Mouse (Mus musculus): ENCODE measurements around the gene Sept7. TPM values are rescaled to one million over a fixed set of nuclear protein-coding genes. Genes with fewer than 3 reads are reported as not detected.
"Not testable (repeated sequence)": the region's sequence is repeated elsewhere in the genome, so short reads cannot be mapped to it uniquely, and the experiment has no call there.

Sept7 gene
- polyA plus RNA-seq, 1 experiment from 2014 or later, result 208 TPM

DNA sequence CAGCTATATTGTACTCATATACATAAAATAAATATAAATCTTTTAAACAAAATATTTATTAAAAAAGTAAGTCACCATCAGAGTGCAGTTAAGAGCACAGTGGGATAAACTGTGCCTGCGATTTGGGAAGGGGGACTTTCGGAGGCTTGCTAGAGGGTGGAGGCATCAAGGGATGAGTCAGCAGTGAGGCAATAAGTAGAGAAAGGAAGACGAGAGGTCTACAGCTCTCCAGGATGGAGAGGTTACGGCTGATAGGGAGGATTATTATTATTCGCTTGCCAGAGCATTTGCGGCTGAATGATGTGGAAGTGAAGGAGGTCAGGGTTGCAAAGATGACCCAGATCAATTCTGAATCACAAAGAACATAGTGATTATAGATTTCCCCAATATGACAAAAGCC is 22.5 kb upstream of the Sept7 start:
- H3K9ac ChIP-seq (ENCODE audit: low read depth, low read length), result no peak overlapping the region
- no peaks in the 10 kb centered on the region for H3K27me3 ChIP-seq (replicated peaks; ENCODE audit: control insufficient read depth, insufficient read depth, low read length)
- H3K27ac ChIP-seq (ENCODE audit: low read length), result no peak overlapping the region
- H3K9me3 ChIP-seq (ENCODE audit: control insufficient read depth, low read length), result no peaks in the 10 kb centered on the region
- H3K36me3 ChIP-seq (ENCODE audit: control insufficient read depth, insufficient read depth, low read length), result no peaks in the 10 kb centered on the region
- H3K4me2 ChIP-seq (ENCODE audit: low read depth, low read length), result no peak overlapping the region
- no peak for ATAC-seq
- 80% methylated on average over 6 of the region's 6 CpGs for WGBS
- H3K4me3 ChIP-seq (ENCODE audit: low read length), result no peak overlapping the region
- H3K4me1 ChIP-seq (ENCODE audit: control insufficient read depth, insufficient read depth, low read length), result no peaks in the 10 kb centered on the region

DNA sequence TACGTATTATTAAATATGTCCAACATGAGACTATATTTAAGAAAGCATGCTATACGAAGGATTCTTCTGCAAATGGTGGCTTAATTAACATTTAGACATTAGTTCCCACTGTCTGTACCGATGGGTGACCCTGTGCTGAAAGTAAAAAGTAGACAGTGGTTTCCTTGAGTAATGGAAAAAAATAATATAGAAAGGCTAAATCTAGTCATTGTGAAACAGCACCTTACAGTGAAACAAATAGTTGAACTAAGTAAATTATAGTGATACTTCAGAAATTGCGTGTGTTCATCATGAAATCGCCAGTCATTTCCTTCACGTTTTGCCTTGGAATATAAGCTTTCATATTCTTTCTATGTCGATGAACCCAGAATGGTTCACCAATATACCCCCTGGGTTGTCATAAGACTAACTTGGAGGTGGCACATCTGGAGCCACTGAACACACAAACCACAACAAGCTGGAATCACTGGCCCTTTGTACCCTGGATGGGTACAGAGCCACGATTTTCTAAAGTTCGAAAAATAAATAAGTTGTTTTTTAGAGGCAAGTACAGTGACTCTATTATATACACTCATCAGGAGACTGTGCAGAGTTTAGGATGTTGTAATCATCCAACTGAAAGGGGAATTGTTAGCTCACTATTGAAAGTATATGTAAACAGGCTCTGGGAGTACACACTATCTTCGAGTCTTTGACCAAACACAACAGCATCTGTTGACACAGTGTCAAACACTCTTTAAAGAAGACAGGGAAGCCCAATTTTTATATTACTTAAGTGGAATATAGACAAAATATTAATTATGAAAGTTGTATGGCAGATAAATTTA is 21.8 kb upstream of the Sept7 start:
- Histone ChIP-seq H3K9ac (ENCODE audit: low read depth, low read length) (no peak overlapping the region), H3K4me2 (ENCODE audit: low read depth, low read length) (no peak overlapping the region), H3K4me3 (ENCODE audit: low read length) (no peak overlapping the region), H3K27me3 (replicated peaks; ENCODE audit: control insufficient read depth, insufficient read depth, low read length) (no peaks in the 10 kb centered on the region), H3K36me3 (ENCODE audit: control insufficient read depth, insufficient read depth, low read length) (no peaks in the 10 kb centered on the region), H3K4me1 (ENCODE audit: control insufficient read depth, insufficient read depth, low read length) (no peaks in the 10 kb centered on the region), H3K9me3 (ENCODE audit: control insufficient read depth, low read length) (no peaks in the 10 kb centered on the region), H3K27ac (ENCODE audit: low read length) (no peak overlapping the region)
- ATAC-seq, result no peak
- 82% methylated on average over 10 of the region's 10 CpGs for WGBS

DNA sequence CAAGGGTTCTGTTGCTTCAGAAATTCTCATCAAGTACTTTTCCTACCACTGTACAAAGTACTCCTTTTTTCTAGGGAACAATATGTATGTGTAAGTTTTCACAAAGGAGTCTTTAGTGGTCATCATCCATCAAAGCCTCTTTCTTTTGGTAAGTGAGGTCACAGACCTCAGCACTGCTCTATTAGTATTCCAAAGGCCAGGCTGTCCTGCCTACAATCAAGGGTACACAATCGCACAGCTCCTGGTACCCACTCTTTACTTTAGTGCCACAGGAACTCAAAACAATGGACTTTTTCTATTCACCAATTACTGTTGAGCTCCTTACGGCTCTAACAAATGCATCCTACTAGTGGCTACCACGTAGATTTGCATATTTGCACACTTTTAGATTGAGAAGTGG is 11.2 kb upstream of the Sept7 start:
- no peaks in the 10 kb centered on the region for H3K27me3 ChIP-seq (replicated peaks; ENCODE audit: control insufficient read depth, insufficient read depth, low read length)
- H3K4me3 ChIP-seq (ENCODE audit: low read length), result no peak overlapping the region
- no peak for ATAC-seq
- H3K4me2 ChIP-seq (ENCODE audit: low read depth, low read length), result no peak overlapping the region
- WGBS, result 75% methylated on average over 3 of the region's 3 CpGs
- H3K9ac ChIP-seq (ENCODE audit: low read depth, low read length), result no peak overlapping the region
- no peak overlapping the region for H3K27ac ChIP-seq (ENCODE audit: low read length)
- no peaks in the 10 kb centered on the region for H3K9me3 ChIP-seq (ENCODE audit: control insufficient read depth, low read length)
- H3K4me1 ChIP-seq (ENCODE audit: control insufficient read depth, insufficient read depth, low read length), result no peaks in the 10 kb centered on the region
- no peaks in the 10 kb centered on the region for H3K36me3 ChIP-seq (ENCODE audit: control insufficient read depth, insufficient read depth, low read length)

DNA sequence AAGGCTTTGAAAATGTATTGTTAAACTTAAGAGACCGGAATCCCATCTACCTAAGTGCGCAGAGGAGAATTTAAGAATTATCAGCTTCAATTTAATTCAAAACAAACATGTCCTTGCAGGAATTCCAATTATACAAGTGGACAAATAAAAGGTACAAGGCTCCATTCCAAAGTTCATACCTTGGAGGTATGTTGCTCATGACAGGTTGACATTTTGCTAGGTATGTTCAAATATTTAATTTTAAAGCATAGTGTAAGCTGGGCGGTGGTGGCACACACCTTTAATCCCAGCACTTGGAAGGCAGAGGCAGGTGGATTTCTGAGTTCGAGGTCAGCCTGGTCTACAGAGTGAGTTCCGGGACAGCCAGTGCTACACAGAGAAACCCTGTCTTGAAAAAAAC is 10.5 kb upstream of the Sept7 start:
- H3K4me1 ChIP-seq (ENCODE audit: control insufficient read depth, insufficient read depth, low read length); H3K4me3 ChIP-seq (ENCODE audit: low read length); H3K36me3 ChIP-seq (ENCODE audit: control insufficient read depth, insufficient read depth, low read length); ATAC-seq; H3K4me2 ChIP-seq (ENCODE audit: low read depth, low read length); H3K27ac ChIP-seq (ENCODE audit: low read length); H3K9me3 ChIP-seq (ENCODE audit: control insufficient read depth, low read length); H3K27me3 ChIP-seq (replicated peaks; ENCODE audit: control insufficient read depth, insufficient read depth, low read length); H3K9ac ChIP-seq (ENCODE audit: low read depth, low read length): not testable (repeated sequence)
- WGBS, result 85% methylated on average over 5 of the region's 5 CpGs

DNA sequence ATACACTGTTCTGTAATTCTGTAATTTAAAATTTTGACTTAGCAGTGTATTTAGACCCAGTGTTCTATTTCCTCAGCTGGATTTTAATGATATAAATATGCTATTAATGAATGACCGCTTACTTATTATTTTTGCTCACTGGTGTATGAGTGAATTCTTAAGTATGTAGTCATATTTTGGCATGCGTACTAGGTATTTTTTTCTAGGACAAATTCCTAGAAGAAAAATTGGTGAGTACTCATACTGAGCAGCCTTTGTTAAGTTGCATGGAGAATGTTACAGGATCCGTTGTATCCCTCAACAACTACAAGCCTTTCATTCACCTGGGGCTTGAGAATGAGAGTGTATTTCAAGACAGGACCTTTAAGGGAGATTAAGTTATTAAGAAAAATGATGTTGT is 10.0 kb upstream of the Sept7 start:
- H3K36me3 ChIP-seq (ENCODE audit: control insufficient read depth, insufficient read depth, low read length), result no peaks in the 10 kb centered on the region
- no peak overlapping the region for H3K9ac ChIP-seq (ENCODE audit: low read depth, low read length)
- H3K4me2 ChIP-seq (ENCODE audit: low read depth, low read length), result no peak overlapping the region
- no peak overlapping the region for H3K27ac ChIP-seq (ENCODE audit: low read length)
- no peak overlapping the region for H3K4me3 ChIP-seq (ENCODE audit: low read length)
- no peaks in the 10 kb centered on the region for H3K27me3 ChIP-seq (replicated peaks; ENCODE audit: control insufficient read depth, insufficient read depth, low read length)
- no peaks in the 10 kb centered on the region for H3K9me3 ChIP-seq (ENCODE audit: control insufficient read depth, low read length)
- ATAC-seq, result no peak
- no peaks in the 10 kb centered on the region for H3K4me1 ChIP-seq (ENCODE audit: control insufficient read depth, insufficient read depth, low read length)
- 90% methylated on average over 3 of the region's 3 CpGs for WGBS

DNA sequence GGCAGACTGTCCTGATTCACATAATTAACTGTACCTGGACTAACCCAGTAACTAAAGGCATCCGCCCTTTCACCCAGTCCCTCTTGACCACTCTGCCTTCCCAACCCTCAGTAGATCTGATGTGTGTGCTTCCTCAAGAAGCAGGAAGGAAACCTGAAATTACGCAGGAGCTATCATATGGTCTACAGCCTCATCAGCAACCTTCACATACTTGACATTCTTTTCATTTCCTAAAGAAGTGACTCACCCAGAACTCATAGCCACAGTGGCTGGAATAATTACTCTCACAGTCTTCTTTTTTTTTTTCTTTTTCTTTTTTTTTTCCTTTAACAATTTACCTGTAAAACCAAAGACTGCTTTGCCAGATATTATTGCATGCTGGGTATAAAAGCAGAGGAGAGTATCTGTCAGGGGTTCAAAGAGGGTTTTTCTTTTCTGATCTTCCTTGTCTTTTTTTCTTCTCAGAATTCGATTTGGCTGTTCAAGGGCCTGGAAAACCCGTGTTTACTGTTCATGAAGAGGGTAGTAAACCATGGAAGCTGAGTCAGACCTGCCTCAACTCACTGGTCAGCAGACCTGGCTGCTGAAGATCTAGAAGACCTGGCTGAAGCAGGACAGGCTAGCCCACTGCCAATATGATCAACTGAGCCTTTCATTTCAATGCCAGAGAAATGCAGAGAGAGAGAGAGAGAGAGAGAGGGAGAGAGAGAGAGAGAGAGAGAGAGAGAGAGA is 8.1 kb upstream of the Sept7 start:
- Histone ChIP-seq H3K9me3 (ENCODE audit: control insufficient read depth, low read length) (no peaks in the 10 kb centered on the region), H3K36me3 (ENCODE audit: control insufficient read depth, insufficient read depth, low read length) (no peaks in the 10 kb centered on the region), H3K4me3 (ENCODE audit: low read length) (no peak overlapping the region), H3K4me2 (ENCODE audit: low read depth, low read length) (no peak overlapping the region), H3K4me1 (ENCODE audit: control insufficient read depth, insufficient read depth, low read length) (no peaks in the 10 kb centered on the region), H3K27ac (ENCODE audit: low read length) (no peak overlapping the region), H3K9ac (ENCODE audit: low read depth, low read length) (no peak overlapping the region), H3K27me3 (replicated peaks; ENCODE audit: control insufficient read depth, insufficient read depth, low read length) (no peaks in the 10 kb centered on the region)
- ATAC-seq, result no peak
- 45% methylated on average over 4 of the region's 4 CpGs for WGBS

DNA sequence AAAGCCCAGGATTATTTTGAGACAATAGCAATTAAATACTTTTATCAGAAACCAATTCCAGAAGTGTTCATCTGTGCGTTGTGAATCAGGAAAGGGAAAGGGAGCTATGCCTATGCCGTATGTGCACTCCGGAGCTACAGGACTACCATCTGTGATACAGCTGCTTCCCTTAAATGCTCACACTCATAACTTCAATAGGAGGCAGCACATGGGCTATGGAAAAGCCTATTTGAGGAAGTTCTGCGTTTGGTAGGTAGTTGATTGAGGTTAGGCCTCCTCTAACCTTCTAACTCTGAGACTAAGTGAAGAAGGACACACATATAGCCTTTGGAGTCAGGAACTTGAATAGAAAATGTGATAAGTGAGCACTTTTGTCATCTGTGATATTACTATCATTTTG is 7.1 kb upstream of the Sept7 start:
- no peak overlapping the region for H3K4me3 ChIP-seq (ENCODE audit: low read length)
- ATAC-seq, result no peak

DNA sequence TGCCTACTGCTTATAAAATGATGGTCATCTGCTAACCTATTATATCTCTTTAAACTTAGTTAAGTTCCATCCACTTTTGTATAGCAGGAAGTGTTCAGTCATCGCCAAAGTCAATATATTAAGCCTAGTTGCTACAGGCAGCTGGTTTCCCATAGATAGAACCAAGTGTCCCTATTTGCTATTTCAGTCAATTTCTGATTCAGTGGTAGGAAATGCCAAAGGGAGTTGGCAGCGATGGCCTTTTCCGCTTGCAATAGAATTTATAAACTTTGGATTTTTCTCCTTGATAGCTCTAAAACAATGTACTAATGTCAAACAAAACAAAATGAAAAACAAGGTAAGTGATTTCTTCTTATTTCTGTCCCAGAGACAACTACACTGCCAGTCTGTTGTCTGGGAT is 5.7 kb upstream of the Sept7 start:
- peaks cover 2% of the 10 kb centered on the region; the same call in 1 of the 2 replicates for H3K4me1 ChIP-seq (ENCODE audit: control insufficient read depth, insufficient read depth, low read length)
- no peak overlapping the region for H3K27ac ChIP-seq (ENCODE audit: low read length)
- H3K9ac ChIP-seq (ENCODE audit: low read depth, low read length), result no peak overlapping the region
- H3K9me3 ChIP-seq (ENCODE audit: control insufficient read depth, low read length), result no peaks in the 10 kb centered on the region
- no peaks in the 10 kb centered on the region for H3K36me3 ChIP-seq (ENCODE audit: control insufficient read depth, insufficient read depth, low read length)
- 90% methylated on average over 3 of the region's 3 CpGs for WGBS
- H3K27me3 ChIP-seq (replicated peaks; ENCODE audit: control insufficient read depth, insufficient read depth, low read length), result no peaks in the 10 kb centered on the region
- H3K4me2 ChIP-seq (ENCODE audit: low read depth, low read length), result no peak overlapping the region
- no peak overlapping the region for H3K4me3 ChIP-seq (ENCODE audit: low read length)
- ATAC-seq, result no peak

More for the DNA sequence above, 7.1 kb upstream of the Sept7 start:
- Histone ChIP-seq H3K9me3 (ENCODE audit: control insufficient read depth, low read length) (no peaks in the 10 kb centered on the region), H3K4me1 (ENCODE audit: control insufficient read depth, insufficient read depth, low read length) (no peaks in the 10 kb centered on the region), H3K4me2 (ENCODE audit: low read depth, low read length) (no peak overlapping the region), H3K27me3 (replicated peaks; ENCODE audit: control insufficient read depth, insufficient read depth, low read length) (no peaks in the 10 kb centered on the region), H3K9ac (ENCODE audit: low read depth, low read length) (no peak overlapping the region), H3K27ac (ENCODE audit: low read length) (no peak overlapping the region), H3K36me3 (ENCODE audit: control insufficient read depth, insufficient read depth, low read length) (no peaks in the 10 kb centered on the region)
- WGBS, result 71% methylated on average over 4 of the region's 4 CpGs

DNA sequence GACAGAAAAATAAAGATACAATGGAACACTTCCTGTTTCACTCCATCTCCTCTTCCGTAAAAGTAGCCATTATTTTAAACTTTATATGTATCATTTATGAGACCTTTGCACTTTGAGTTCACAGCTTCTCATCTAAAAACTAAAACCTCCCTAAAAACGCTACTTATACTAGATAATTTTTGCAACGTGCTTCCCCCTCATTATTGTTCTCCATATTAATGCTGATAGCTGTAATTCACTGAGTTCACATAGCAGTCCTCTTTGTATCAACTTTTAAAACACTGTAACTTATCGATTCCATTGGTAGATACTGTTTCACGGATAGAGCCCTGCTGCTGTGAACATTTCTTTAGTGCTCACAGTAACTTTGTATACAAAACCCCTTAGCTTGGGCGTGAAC is 1.1 kb upstream of the Sept7 start:
- Histone ChIP-seq H3K27ac (ENCODE audit: low read length) (peak overlapping the region; percentile 97), H3K4me1 (ENCODE audit: control insufficient read depth, insufficient read depth, low read length) (peaks cover 12% of the 10 kb centered on the region), H3K4me2 (ENCODE audit: low read depth, low read length) (peak overlapping the region; percentile 73), H3K36me3 (ENCODE audit: control insufficient read depth, insufficient read depth, low read length) (no peaks in the 10 kb centered on the region), H3K4me3 (ENCODE audit: low read length) (peak overlapping the region; percentile 100), H3K27me3 (replicated peaks; ENCODE audit: control insufficient read depth, insufficient read depth, low read length) (no peaks in the 10 kb centered on the region), H3K9ac (ENCODE audit: low read depth, low read length) (peak overlapping the region; percentile 100), H3K9me3 (ENCODE audit: control insufficient read depth, low read length) (no peaks in the 10 kb centered on the region)
- no peak for ATAC-seq
- 5% methylated on average over 6 of the region's 6 CpGs for WGBS
